Mouse (Mus musculus) limb, embryonic 10.5 days (tissue): ENCODE results near the gene Sde2. TPM values are rescaled to one million over a fixed set of nuclear protein-coding genes. Genes with fewer than 3 reads are reported as not detected.
A peak's percentile ranks its signal among the peaks of the same experiment; 100 is the strongest.

Source experiments
- DNase-seq: peaks from one replicate; pipeline ENCODE4 v3.0.0-alpha.2; 2017; ENCODE audit warnings: low spot score
- H3K27ac ChIP-seq: fragments of 300-500 bp; sonication (generic); 2 replicates; pipeline ENCODE4 v1.5.1; 2016; ENCODE audit warnings: mild to moderate bottlenecking
- H3K27me3 ChIP-seq: fragments of 300-500 bp; sonication (generic); 2 replicates; pipeline ENCODE4 v1.6.1; 2016; ENCODE audit warnings: low read depth, mild to moderate bottlenecking; ENCODE audit not compliant: poor library complexity, severe bottlenecking
- H3K36me3 ChIP-seq: fragments of 300-500 bp; sonication (generic); 2 replicates; pipeline ENCODE4 v1.6.1; 2016; ENCODE audit warnings: mild to moderate bottlenecking, moderate library complexity
- H3K4me1 ChIP-seq: fragments of 300-500 bp; sonication (generic); 2 replicates; pipeline ENCODE4 v1.6.1; 2016
- H3K4me3 ChIP-seq: fragments of 300-500 bp; sonication (generic); 2 replicates; pipeline ENCODE4 v1.5.1; 2016; ENCODE audit warnings: mild to moderate bottlenecking, moderate library complexity
- H3K9me3 ChIP-seq: fragments of 300-500 bp; sonication (generic); replicated peaks from 2 replicates; pipeline ENCODE4 v1.6.1; 2016; ENCODE audit warnings: mild to moderate bottlenecking
- WGBS: fragments of 180-500 bp; shearing (Covaris S2); methylation state at CpG from one replicate; pipeline ENCODE4 v1.1.7; 2016; 5-methylcytosine and 5-hydroxymethylcytosine counted together
- polyA plus RNA-seq: library from polyadenylated mRNA; unstranded; fragments of >200 nt; fragmentation: Nextera tagmentation; extraction: Ambion mirVana; gene quantifications from 2 replicates; pipeline ENCODE4 v1.2.1, GENCODE M21; 2016

Sde2 gene
- polyA plus RNA-seq, 1 experiment from 2014 or later, result 50.8 TPM

DNA sequence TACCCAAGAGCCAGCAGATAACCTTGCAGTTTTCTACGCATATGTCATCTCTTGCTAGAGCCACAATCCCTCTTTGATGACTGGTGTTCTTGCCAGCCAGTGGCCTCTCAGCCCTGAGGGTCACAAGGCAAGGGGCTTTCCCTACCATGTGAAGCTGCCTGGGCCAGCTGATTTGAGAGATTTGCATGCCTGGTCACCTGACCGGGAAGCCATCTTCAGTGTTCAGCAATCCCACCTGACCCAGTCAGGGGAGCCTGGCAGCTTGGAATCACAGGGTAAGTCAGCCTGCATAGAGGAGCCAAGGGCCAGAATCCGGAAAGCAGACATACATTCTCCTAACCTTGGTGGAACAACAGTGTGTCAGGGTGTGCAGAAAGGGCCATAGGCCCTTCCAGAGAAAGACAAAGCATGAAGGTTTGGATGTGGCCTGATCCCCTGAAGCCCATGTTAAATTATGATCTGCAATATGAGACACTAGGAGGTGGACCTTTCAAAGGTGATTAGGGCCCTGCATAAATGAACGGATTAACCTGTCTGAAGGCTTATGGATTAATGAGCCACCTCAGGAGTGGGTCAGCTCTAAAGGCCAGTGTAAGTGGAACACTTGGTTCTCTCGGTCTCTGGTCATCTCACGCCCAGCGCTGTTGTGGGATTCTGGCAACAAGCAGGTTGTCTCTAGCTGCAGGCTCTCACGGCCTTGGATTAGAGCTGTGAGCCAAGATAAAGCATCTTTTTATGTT is 9.2 kb upstream of the Sde2 start:
- WGBS, result 80% methylated on average over 8 of the region's 8 CpGs
- Histone ChIP-seq H3K27me3 (no peaks in the 10 kb centered on the region), H3K27ac (no peak overlapping the region), H3K4me1 (peaks cover 11% of the 10 kb centered on the region), H3K36me3 (no peaks in the 10 kb centered on the region), H3K4me3 (no peak overlapping the region), H3K9me3 (no peaks in the 10 kb centered on the region)
- DNase-seq, result no peak

DNA sequence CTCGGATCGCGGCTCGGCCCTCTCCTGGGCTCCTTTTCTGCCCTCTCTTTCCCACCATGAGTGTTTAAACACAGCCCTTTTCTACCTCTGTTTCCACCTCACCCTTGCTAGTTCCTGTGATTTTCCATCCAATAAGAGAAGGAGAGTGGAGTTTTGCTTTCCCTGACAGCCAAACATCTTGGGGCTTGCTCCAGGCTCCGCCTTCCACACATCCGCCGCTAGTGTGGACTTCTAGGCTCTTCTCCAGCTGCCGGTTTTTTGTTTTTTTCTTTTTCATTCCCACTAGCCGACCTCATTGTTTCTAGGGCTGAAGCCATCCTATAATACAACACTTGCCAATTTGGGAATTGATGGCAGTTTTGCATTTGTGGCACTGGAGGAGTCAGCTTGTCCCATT is 2.8 kb upstream of the Sde2 start:
- WGBS, result 4% methylated on average over 9 of the region's 9 CpGs

DNA sequence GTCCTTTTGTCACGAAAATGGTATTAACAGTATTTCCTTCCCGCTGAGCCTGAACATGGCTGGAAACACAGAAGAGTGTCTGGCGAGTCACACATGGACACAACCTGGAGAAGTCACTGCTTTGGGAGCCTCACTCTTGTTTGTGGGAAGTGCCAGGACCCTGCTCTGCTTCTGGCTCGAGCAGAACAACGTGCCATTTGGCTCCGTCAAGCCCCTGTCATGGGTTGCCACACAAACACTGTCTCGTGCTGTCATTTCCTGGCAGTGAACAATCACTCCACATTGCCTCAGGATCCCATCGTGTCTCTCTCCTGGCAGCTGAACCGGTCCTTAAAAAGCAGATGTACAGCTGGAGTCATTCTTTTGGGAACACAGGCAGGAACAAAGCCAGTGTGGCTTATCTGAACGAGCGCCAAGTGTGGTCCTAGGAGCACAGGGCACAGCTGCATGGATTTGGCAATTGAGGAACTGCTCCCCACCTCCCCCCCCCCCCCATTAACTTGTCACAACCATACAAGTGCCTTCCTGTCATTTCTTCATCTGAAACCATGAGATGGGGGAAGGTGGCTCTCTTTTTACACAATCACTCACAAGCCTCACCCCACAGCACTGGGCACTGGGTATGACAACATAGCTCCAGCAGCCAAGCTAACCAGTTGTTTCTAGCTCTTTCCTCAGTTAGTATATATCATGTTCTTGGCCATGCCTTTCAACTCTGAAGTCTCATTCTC is 2.3 kb upstream of the Sde2 start:
- Histone ChIP-seq H3K9me3 (no peaks in the 10 kb centered on the region), H3K27ac (peak overlapping the region; percentile 97), H3K36me3 (no peaks in the 10 kb centered on the region), H3K4me3 (peak overlapping the region; percentile 40), H3K4me1 (peaks cover 50% of the 10 kb centered on the region), H3K27me3 (no peaks in the 10 kb centered on the region)
- DNase-seq, result peak; percentile 48
- WGBS, result 31% methylated on average over 11 of the region's 11 CpGs

More for the DNA sequence above, 2.8 kb upstream of the Sde2 start:
- H3K9me3 ChIP-seq, result no peaks in the 10 kb centered on the region
- no peaks in the 10 kb centered on the region for H3K27me3 ChIP-seq
- no peaks in the 10 kb centered on the region for H3K36me3 ChIP-seq
- peak overlapping the region; percentile 97 for H3K27ac ChIP-seq
- peak overlapping the region; percentile 40 for H3K4me3 ChIP-seq
- H3K4me1 ChIP-seq, result peaks cover 50% of the 10 kb centered on the region
- peak; percentile 64 for DNase-seq

DNA sequence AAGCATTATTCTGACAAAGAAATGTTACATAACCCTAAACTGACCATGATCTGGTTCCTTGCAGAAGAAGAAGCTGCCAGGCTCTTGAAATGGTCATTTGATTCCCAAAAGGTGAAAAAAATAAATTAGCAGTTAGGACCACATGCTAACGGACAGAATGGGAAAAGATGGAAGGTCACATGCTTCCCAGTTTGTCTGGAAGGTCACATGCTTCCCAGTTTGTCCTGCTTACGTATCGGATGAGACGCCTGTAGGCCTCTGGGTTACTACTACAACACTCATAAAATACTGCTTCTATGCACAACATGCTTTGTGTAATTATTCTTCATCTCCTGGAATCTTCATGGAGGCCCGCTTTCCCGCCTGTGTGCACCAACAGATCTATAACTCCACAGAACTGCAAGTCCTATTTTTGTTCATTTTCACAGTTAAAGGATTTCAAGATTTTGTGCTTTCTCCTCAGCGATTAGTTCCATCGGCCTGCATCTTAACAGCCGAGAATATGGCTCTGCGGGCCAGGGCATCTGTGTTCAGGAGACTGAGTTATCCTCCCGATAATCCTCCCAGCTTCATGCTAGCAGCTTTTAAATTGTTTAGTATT is 1.1 kb upstream of the Sde2 start:
- peak; percentile 40 for DNase-seq
- WGBS, result 45% methylated on average over 11 of the region's 11 CpGs
- H3K4me1 ChIP-seq, result peaks cover 50% of the 10 kb centered on the region
- no peaks in the 10 kb centered on the region for H3K9me3 ChIP-seq
- H3K27me3 ChIP-seq, result no peaks in the 10 kb centered on the region
- H3K36me3 ChIP-seq, result peaks cover 1% of the 10 kb centered on the region
- H3K4me3 ChIP-seq, result peak overlapping the region; percentile 85
- peak overlapping the region; percentile 97 for H3K27ac ChIP-seq

DNA sequence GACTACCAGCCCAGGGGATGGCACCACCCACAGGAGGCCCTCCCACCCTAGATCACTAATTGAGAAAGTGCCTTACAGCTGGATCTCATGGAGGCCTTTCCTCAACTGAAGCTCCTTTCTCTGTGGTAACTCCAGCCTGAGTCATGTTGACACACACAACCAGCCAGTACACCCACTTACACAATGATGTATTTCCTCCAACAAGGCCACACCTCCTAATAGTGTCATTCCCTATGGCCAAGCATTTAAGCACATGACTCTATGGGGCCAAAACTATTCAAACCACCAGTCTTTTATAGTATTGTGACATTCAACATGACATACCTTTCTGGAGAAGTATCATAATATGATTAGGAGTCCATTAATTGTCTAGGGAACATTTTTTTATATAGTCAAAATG is 7.8 kb downstream of the Sde2 start:
- Histone ChIP-seq H3K27me3 (no peaks in the 10 kb centered on the region), H3K27ac (no peak overlapping the region), H3K4me1 (no peaks in the 10 kb centered on the region), H3K9me3 (no peaks in the 10 kb centered on the region), H3K4me3 (no peak overlapping the region), H3K36me3 (peaks cover 90% of the 10 kb centered on the region)
- DNase-seq, result no peak

DNA sequence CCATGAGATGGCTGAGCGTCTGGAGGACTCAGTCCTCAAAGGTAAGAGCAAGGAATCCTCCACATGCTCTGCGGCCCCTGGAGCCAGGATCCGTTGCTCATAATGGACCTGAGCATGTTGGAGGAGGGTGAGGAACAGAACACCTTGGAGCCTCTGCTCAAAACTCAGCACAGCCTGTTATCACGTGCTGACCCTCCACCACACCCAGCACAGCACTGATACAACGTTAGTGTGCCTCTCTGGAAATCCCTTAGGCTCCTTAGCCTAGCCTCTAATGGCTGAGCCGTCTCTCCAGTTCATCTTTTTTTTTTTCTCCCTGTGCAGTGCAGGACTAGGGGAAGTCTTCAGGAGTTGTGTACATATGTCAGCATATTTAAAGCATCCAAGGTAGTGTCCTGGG is 9.1 kb downstream of the Sde2 start:
- Histone ChIP-seq H3K36me3 (peaks cover 98% of the 10 kb centered on the region), H3K4me1 (no peaks in the 10 kb centered on the region), H3K4me3 (no peak overlapping the region), H3K9me3 (no peaks in the 10 kb centered on the region), H3K27ac (no peak overlapping the region), H3K27me3 (no peaks in the 10 kb centered on the region)
- no peak for DNase-seq
- WGBS, result 86% methylated on average over 6 of the region's 6 CpGs

DNA sequence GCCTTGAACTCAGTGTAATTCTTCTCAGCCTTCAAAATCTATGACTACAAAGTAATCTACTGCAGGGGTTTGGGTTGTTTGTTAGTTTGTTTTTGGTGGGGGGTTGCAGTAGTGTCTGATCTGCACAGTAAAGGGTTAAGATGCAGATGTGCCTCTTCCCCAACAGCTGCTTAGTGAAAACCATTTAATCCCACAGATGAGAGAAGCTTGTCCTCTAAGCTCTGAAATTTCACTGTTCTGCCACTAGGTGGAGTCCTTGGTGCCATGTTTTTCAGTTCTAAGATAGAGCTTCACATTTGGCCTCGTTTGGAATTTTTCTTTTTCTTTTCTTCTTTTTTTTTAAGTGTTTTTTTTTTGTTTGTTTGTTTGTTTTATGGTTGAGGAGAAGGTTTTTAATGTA is 12.7 kb downstream of the Sde2 start:
- H3K4me3 ChIP-seq, result no peak overlapping the region
- no peaks in the 10 kb centered on the region for H3K4me1 ChIP-seq
- H3K9me3 ChIP-seq, result no peaks in the 10 kb centered on the region
- no peak overlapping the region for H3K27ac ChIP-seq
- WGBS, result 58% methylated on average over 1 of the region's 1 CpGs
- H3K27me3 ChIP-seq, result no peaks in the 10 kb centered on the region
- H3K36me3 ChIP-seq, result peaks cover 98% of the 10 kb centered on the region
- no peak for DNase-seq

DNA sequence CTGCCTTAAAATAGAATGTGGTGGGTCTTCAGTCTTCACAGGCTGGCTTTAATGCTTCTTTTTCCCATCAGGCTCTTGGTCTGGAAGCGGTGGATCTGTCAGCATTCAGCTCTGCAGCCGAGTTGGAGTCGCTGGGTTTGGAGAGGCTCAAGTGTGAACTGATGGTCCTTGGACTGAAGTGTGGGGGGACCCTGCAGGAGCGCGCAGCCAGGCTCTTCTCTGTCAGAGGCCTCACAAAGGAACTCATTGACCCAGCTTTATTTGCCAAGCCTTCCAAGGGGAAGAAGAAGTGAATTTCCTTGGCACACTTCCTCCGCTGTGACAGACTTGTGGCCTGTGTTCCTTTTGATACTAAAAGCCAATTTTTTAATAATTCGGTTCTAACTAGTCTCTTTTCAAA is 15.1 kb downstream of the Sde2 start:
- Histone ChIP-seq H3K4me3 (no peak overlapping the region), H3K27me3 (no peaks in the 10 kb centered on the region), H3K9me3 (no peaks in the 10 kb centered on the region), H3K27ac (no peak overlapping the region), H3K4me1 (no peaks in the 10 kb centered on the region), H3K36me3 (peaks cover 75% of the 10 kb centered on the region)
- no peak for DNase-seq
- WGBS, result 92% methylated on average over 7 of the region's 7 CpGs

DNA sequence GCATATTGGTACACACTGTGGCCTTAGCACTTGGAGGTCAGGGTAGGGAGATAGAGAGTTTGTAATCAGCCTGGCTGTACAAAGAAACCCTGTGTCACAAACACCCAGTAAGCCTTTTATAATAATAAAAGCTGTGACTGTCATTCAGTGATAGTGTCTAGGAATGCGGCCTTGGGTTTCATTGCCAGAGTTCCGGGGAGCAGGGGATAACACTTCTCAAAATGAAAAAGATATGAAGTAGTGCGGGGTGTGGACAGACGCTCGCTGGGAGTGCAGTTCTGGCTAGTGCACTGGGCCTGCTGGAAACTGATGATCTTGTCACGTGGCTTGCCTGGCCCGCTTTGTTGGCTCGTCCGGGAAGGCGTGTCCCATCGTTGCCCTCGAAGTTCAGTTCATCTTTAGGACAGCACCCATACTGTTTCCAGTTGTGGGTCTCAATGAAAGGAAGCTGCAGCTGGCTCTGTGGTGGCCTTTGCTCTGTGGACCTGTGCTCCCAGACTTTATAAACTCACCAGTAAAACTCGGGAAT is 19.3 kb downstream of the Sde2 start:
- H3K4me1 ChIP-seq, result no peaks in the 10 kb centered on the region
- no peaks in the 10 kb centered on the region for H3K27me3 ChIP-seq
- peaks cover 35% of the 10 kb centered on the region for H3K36me3 ChIP-seq
- no peak overlapping the region for H3K27ac ChIP-seq
- WGBS, result 71% methylated on average over 13 of the region's 13 CpGs
- DNase-seq, result no peak
- no peaks in the 10 kb centered on the region for H3K9me3 ChIP-seq
- no peak overlapping the region for H3K4me3 ChIP-seq

DNA sequence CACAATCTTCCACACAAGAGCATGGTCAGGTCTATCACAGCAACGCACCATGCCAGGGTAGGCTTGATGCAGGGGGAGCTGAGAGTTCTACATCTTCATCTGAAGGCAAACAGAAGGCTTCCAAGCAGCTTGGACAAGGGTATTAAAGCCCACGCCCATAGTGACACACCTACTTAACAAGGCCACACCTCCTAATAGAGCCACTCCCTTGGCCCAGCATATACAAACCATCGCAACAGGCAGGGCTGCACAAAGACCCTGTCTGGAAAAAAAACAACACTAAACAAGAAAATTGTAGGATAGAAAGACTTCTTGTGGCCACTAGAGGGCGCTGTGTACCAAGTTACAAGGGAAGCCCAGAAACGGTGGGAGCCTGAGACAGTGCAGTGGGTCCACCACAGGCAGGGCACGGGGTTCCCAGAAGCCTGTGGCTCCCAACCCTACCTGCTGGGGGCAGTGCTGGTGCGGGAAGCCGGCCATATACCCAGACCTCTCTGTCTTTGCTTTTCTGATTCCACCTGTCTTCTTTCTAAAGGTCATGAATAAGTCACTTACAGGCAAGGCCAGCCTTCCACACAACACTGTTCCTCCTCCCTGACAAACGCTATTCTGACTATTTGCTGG is 23.0 kb downstream of the Sde2 start:
- no peaks in the 10 kb centered on the region for H3K27me3 ChIP-seq
- no peak overlapping the region for H3K27ac ChIP-seq
- WGBS, result 20% methylated on average over 9 of the region's 9 CpGs
- DNase-seq, result peak; percentile 72
- no peaks in the 10 kb centered on the region for H3K4me1 ChIP-seq
- no peaks in the 10 kb centered on the region for H3K9me3 ChIP-seq
- H3K4me3 ChIP-seq, result no peak overlapping the region
- H3K36me3 ChIP-seq, result no peaks in the 10 kb centered on the region

DNA sequence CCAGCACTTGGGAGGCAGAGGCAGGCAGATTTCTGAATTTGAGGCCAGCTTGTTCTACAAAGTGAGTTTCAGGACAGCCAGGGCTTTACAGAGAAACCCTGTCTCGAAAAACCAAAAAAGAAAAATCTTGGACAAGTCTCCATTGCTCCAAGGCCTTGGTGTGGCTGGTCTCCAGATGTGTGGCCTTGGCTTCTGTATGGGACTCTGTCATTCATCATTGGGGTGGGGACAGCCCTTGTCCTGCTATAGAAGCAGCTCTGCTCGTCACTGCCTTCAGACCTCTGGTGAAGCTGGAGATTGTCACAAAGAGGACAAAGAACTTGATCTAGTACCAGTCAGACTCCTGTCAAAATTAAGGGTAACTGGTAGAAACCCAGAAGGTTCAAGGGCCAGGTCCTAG is 23.7 kb downstream of the Sde2 start:
- 84% methylated on average over 2 of the region's 2 CpGs for WGBS
- DNase-seq, result no peak

DNA sequence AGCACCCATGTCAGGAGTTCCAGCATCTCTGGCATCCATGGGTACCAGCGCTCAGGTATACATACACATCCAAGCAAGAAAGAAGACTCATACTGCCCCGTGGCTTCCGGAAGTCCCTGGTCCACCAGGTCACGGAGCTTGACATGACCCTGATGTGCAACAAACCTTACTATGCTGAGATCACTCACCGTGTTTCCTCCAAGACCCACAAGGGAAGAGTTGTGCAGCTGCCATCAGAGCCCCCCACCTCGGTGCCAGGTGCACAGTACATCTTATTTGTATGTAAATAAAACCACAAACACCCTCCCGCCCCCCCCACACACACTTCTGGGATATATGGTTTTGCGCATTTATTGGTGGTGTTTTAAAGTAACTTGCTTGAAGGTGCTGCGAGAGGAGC is 24.2 kb downstream of the Sde2 start:
- no peaks in the 10 kb centered on the region for H3K4me1 ChIP-seq
- WGBS, result 89% methylated on average over 9 of the region's 9 CpGs
- no peaks in the 10 kb centered on the region for H3K27me3 ChIP-seq
- no peaks in the 10 kb centered on the region for H3K9me3 ChIP-seq
- no peak for DNase-seq
- H3K27ac ChIP-seq, result no peak overlapping the region
- H3K36me3 ChIP-seq, result no peaks in the 10 kb centered on the region
- H3K4me3 ChIP-seq, result no peak overlapping the region

More for the DNA sequence above, 23.7 kb downstream of the Sde2 start:
- Histone ChIP-seq H3K27ac (no peak overlapping the region), H3K36me3 (no peaks in the 10 kb centered on the region), H3K4me3 (no peak overlapping the region), H3K27me3 (no peaks in the 10 kb centered on the region), H3K9me3 (no peaks in the 10 kb centered on the region), H3K4me1 (no peaks in the 10 kb centered on the region)

DNA sequence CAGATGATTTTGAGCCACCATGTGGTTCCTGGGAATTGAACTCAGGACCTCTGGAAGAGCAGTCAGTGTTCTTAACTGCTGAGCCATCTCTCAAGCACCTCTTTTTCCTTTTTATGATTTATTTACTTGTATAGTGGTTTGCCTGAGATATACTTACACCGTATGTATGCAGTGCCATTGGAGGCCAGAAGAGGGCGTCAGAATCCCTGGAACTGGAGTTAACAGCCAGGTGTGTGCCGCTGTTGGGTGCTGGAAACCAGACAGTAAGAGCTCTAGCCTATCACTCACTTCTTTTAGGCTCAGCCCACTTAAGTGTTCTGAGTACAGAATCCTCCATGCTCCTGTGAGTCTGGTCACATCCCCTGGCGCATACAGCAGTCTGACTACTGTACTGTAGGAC is 26.5 kb downstream of the Sde2 start:
- no peak for DNase-seq
- H3K36me3 ChIP-seq, result no peaks in the 10 kb centered on the region
- H3K4me1 ChIP-seq, result no peaks in the 10 kb centered on the region
- no peak overlapping the region for H3K4me3 ChIP-seq
- WGBS, result 73% methylated on average over 4 of the region's 4 CpGs
- H3K27ac ChIP-seq, result no peak overlapping the region
- no peaks in the 10 kb centered on the region for H3K9me3 ChIP-seq
- H3K27me3 ChIP-seq, result no peaks in the 10 kb centered on the region
